Mouse (Mus musculus): Measurements from ENCODE around the gene Slc28a1. TPM values are rescaled to one million over a fixed set of nuclear protein-coding genes. Genes with fewer than 3 reads are reported as not detected.

Slc28a1 gene
- polyA plus RNA-seq, 1 experiment from 2014 or later = 0.71 TPM

GRCm38 (mm10) chr7:81219321-81219720, 104.7 kb downstream of the Slc28a1 start:
- WGBS = 51% methylated on average over 7 of the region's 7 CpGs
- Histone ChIP-seq H3K27ac (no peak overlapping the region), H3K27me3 (replicated peaks) (peaks cover 3% of the 10 kb centered on the region; the same call in 1 of the 2 replicates), H3K9ac (no peak overlapping the region), H3K4me3 (replicated peaks) (no peak overlapping the region), H3K4me2 (no peak overlapping the region), H3K4me1 (no peaks in the 10 kb centered on the region), H3K36me3 (no peaks in the 10 kb centered on the region), H3K9me3 (no peaks in the 10 kb centered on the region)
- ATAC-seq (ENCODE audit: insufficient read depth, low FRiP score, low read depth) = no peak

Other genes with a start within 250 kb of the Slc28a1 start
- gene Wdr73, start 213.5 kb upstream of the Slc28a1 start, polyA plus RNA-seq (2015; fragmentation: Nextera tagmentation; extraction: Ambion mirVana) = 33.2 and 33.7 TPM in 2 replicates
- 5.1 TPM in 2 replicates for gene Nmb, start 209.7 kb upstream of the Slc28a1 start, polyA plus RNA-seq (2015; fragmentation: Nextera tagmentation; extraction: Ambion mirVana)
- 256 and 258 TPM in 2 replicates for gene Sec11a, start 167.0 kb upstream of the Slc28a1 start, polyA plus RNA-seq (2015; fragmentation: Nextera tagmentation; extraction: Ambion mirVana)
- gene Zfp592, start 121.1 kb upstream of the Slc28a1 start, polyA plus RNA-seq (2015; fragmentation: Nextera tagmentation; extraction: Ambion mirVana) = 9.9 and 13.9 TPM in 2 replicates
- gene Alpk3, start 57.2 kb upstream of the Slc28a1 start, polyA plus RNA-seq (2015; fragmentation: Nextera tagmentation; extraction: Ambion mirVana) = 0.64 and 0.84 TPM in 2 replicates
- 4.0 and 4.7 TPM in 2 replicates for gene Pde8a, start 98.8 kb downstream of the Slc28a1 start, polyA plus RNA-seq (2015; fragmentation: Nextera tagmentation; extraction: Ambion mirVana)
- 1,116 and 1,252 TPM in 2 replicates for gene Rps17, start 230.5 kb downstream of the Slc28a1 start, polyA plus RNA-seq (2015; fragmentation: Nextera tagmentation; extraction: Ambion mirVana)